ENCODE assay signal across 9 mouse cellular contexts in the genomic region with DNA sequence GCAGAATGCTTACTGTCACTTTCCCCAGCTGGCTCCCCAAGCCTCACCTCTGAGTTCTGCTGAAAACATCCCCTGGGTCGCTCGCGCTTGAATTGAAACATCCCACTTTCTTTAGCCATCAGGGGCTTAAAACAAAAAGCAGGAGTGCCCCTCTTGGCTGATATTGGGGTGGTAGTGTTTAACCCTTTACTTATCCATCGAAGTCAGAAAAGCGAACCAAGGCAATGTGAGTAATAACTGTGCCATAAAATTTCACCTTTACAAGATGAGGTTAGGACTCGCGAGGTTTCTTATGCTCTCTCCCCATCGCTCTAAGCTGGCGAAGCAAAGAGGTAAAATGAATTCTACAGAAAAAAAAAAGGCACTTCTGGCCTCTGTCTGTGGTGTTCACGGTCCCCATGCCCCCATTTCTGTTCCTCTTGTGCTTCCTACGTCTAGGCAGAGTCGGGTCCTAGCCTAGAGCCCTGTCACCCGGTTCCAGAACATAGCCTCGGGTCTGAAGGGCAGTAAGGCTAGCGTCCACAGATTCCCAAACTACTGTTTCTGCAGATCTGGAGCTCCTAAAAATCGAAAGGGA. TPM values are rescaled to one million over a fixed set of nuclear protein-coding genes. Genes with fewer than 3 reads are reported as not detected.
A peak's percentile ranks its signal among the peaks of the same experiment; 100 is the strongest.
DNase-seq lines count a peak whose midpoint lies in the region; ATAC-seq lines count a peak whose summit lies in the region.
"Had no signal": no experiment of that assay in that cellular context is flagged by ENCODE, and none has a peak within 500 bp of the region (broad histone marks: within the 10 kb centered on the region; RNA-seq: fewer than 3 reads in every experiment).

No protein-coding gene starts in this region.

- 0 out of 2 replicates have a peak overlapping the region, but pooled peaks have one; percentile 1 for H3K27ac ChIP-seq in kidney, embryonic 14.5 days (ENCODE audit: low read depth, low read length)
- H3K27ac ChIP-seq in embryonic facial prominence, embryonic 12.5 days: peak overlapping the region; percentile 85
- H3K27ac ChIP-seq in hindbrain, embryonic 14.5 days: no peak overlapping the region
- H3K27ac ChIP-seq: liver, embryonic 13.5 days had no signal

- no peaks in the 10 kb centered on the region for H3K9me3 ChIP-seq in kidney, embryonic 14.5 days (ENCODE audit: control insufficient read depth, low read length)
- no peaks in the 10 kb centered on the region for H3K9me3 ChIP-seq in embryonic facial prominence, embryonic 12.5 days
- H3K9me3 ChIP-seq in hindbrain, embryonic 14.5 days (ENCODE audit: control insufficient read depth, low read length): no peaks in the 10 kb centered on the region
- H3K9me3 ChIP-seq: liver, embryonic 13.5 days had no signal

- WGBS in kidney, embryonic 14.5 days: 3% methylated on average over 16 of the region's 16 CpGs
- WGBS in embryonic facial prominence, embryonic 12.5 days: 3% methylated on average over 16 of the region's 16 CpGs
- 2% methylated on average over 16 of the region's 16 CpGs for WGBS in hindbrain, embryonic 14.5 days

- H3K4me1 ChIP-seq in kidney, embryonic 14.5 days (ENCODE audit: control insufficient read depth, insufficient read depth, low read length): peaks cover 26% of the 10 kb centered on the region; the same call in 1 of the 2 replicates
- peaks cover 41% of the 10 kb centered on the region for H3K4me1 ChIP-seq in embryonic facial prominence, embryonic 12.5 days
- H3K4me1 ChIP-seq in hindbrain, embryonic 14.5 days (replicated peaks; ENCODE audit: control insufficient read depth, insufficient read depth, low read length): peaks cover 8% of the 10 kb centered on the region; the same call in 1 of the 2 replicates

- no peaks in the 10 kb centered on the region for H3K36me3 ChIP-seq in kidney, embryonic 14.5 days (ENCODE audit: control insufficient read depth, insufficient read depth, low read length)
- no peaks in the 10 kb centered on the region for H3K36me3 ChIP-seq in embryonic facial prominence, embryonic 12.5 days
- H3K36me3 ChIP-seq in hindbrain, embryonic 14.5 days (replicated peaks; ENCODE audit: control insufficient read depth, insufficient read depth): no peaks in the 10 kb centered on the region
- H3K36me3 ChIP-seq: liver, embryonic 13.5 days had no signal

- ATAC-seq in kidney, embryonic 14.5 days (ENCODE audit: low FRiP score, low TSS enrichment): no peak
- ATAC-seq in embryonic facial prominence, embryonic 12.5 days (ENCODE audit: insufficient number of reproducible peaks, insufficient read depth, low FRiP score, low TSS enrichment): no peak
- ATAC-seq in hindbrain, embryonic 14.5 days (ENCODE audit: low FRiP score): no peak
- ATAC-seq: inflammation-experienced regulatory T-cells, adult 6 months had no signal

- peak overlapping the region; percentile 36 for H3K4me2 ChIP-seq in kidney, embryonic 14.5 days (replicated peaks; ENCODE audit: low read depth, low read length)
- peak overlapping the region; percentile 83 for H3K4me2 ChIP-seq in embryonic facial prominence, embryonic 12.5 days (replicated peaks)
- H3K4me2 ChIP-seq in hindbrain, embryonic 14.5 days (replicated peaks): peak overlapping the region; percentile 27
- H3K4me2 ChIP-seq: liver, embryonic 13.5 days had no signal

- H3K27me3 ChIP-seq in kidney, embryonic 14.5 days (ENCODE audit: control insufficient read depth, insufficient read depth, low read length): peaks cover 85% of the 10 kb centered on the region
- peaks cover 51% of the 10 kb centered on the region for H3K27me3 ChIP-seq in embryonic facial prominence, embryonic 12.5 days
- peaks cover 98% of the 10 kb centered on the region for H3K27me3 ChIP-seq in hindbrain, embryonic 14.5 days (ENCODE audit: control insufficient read depth, insufficient read depth, low read length)

- H3K4me3 ChIP-seq in kidney, embryonic 14.5 days (ENCODE audit: low read length): peak overlapping the region; percentile 22
- H3K4me3 ChIP-seq in embryonic facial prominence, embryonic 12.5 days: peak overlapping the region; percentile 30
- H3K4me3 ChIP-seq in hindbrain, embryonic 14.5 days (replicated peaks; ENCODE audit: low read length): no peak overlapping the region; the same call in 1 of the 2 replicates
- H3K4me3 ChIP-seq: liver, embryonic 13.5 days had no signal

- peak overlapping the region; percentile 38; the same call in 1 of the 2 replicates for H3K9ac ChIP-seq in kidney, embryonic 14.5 days (ENCODE audit: low read depth, low read length)
- no peak overlapping the region for H3K9ac ChIP-seq in embryonic facial prominence, embryonic 12.5 days
- H3K9ac ChIP-seq in hindbrain, embryonic 14.5 days: no peak overlapping the region
- H3K9ac ChIP-seq: liver, embryonic 13.5 days had no signal

- DNase-seq in kidney, postnatal 4 days: no peak
- DNase-seq in hindbrain, embryonic 14.5 days (ENCODE audit: low spot score): no peak
- DNase-seq in neural tube, embryonic 10.5 days (ENCODE audit: extremely low spot score, low spot score): peak; percentile 47
- DNase-seq in cerebellum, adult 9-11 months: no peak
- no peak for DNase-seq in urinary bladder, adult 18-20 months (ENCODE audit: low spot score in 2 of 2)
- DNase-seq: liver, embryonic 13.5 days had no signal

RNA-seq across cellular contexts. Expression of a gene that starts 10.5 kb away (rescaled TPM):
- polyA plus RNA-seq in kidney, embryonic 14.5 days (2014; fragmentation: Nextera tagmentation; extraction: Ambion mirVana): 1.2 TPM in 2 replicates
- 0.76 and 1.2 TPM in 2 replicates for polyA plus RNA-seq in embryonic facial prominence, embryonic 12.5 days (2016; fragmentation: Nextera tagmentation; extraction: Ambion mirVana)
- 1.2 and 1.3 TPM in 2 replicates for polyA plus RNA-seq in hindbrain, embryonic 14.5 days (2014; fragmentation: Nextera tagmentation; extraction: Ambion mirVana)

Comparison
In these comparisons a context has a peak if more than half of its experiments do, and no peak if none do; other contexts are left out.
1. H3K4me2 ChIP-seq: peak in every context shown above with its lines; median percentile 83 in embryonic facial prominence, embryonic 12.5 days; 36 in kidney, embryonic 14.5 days; 27 in hindbrain, embryonic 14.5 days.